Mouse (Mus musculus) G1E (cell line): ENCODE results near the gene Cnot10. TPM values are rescaled to one million over a fixed set of nuclear protein-coding genes. Genes with fewer than 3 reads are reported as not detected.
A peak's percentile ranks its signal among the peaks of the same experiment; 100 is the strongest.

ENCODE experiments used
- ATAC-seq: 2 replicates; pipeline ENCODE4 v1.8.0; 2016; ENCODE audit warnings: mild to moderate bottlenecking; ENCODE audit not compliant: insufficient number of reproducible peaks, poor library complexity, low FRiP score, severe bottlenecking; ENCODE audit errors: extremely low read depth
- DNase-seq: peaks from one replicate; pipeline ENCODE4 v3.0.0; 2012; ENCODE audit warnings: low spot score
- H3K27me3 ChIP-seq: 2 replicates; pipeline ENCODE4 v1.6.1; 2012; ENCODE audit warnings: mild to moderate bottlenecking, low read length, inconsistent platforms; ENCODE audit not compliant: insufficient read depth
- H3K36me3 ChIP-seq: replicated peaks from 2 replicates; pipeline ENCODE3; 2012; ENCODE audit warnings: mild to moderate bottlenecking, inconsistent platforms
- H3K4me1 ChIP-seq: 2 replicates; pipeline ENCODE4 v1.6.1; 2012; ENCODE audit warnings: low read depth, low read length, inconsistent platforms, mixed read lengths; ENCODE audit not compliant: insufficient read depth
- H3K4me3 ChIP-seq: 2 replicates; pipeline ENCODE4 v1.5.1; 2012; ENCODE audit warnings: low read depth, mild to moderate bottlenecking, inconsistent platforms, low read length, moderate library complexity, mixed read lengths
- H3K9me3 ChIP-seq: replicated peaks from 2 replicates; pipeline ENCODE4 v1.6.1; 2012; ENCODE audit warnings: inconsistent platforms
- CTCF ChIP-seq: IDR thresholded peaks from 2 replicates; pipeline ENCODE4 v1.5.1; 2012; ENCODE audit warnings: low read depth, low read length, inconsistent platforms, mixed read lengths
- GATA1 ChIP-seq: IDR thresholded peaks from 2 replicates; pipeline ENCODE4 v1.6.1; 2012; ENCODE audit warnings: borderline replicate concordance, low read length, inconsistent platforms, mixed read lengths
- GATA2 ChIP-seq: IDR thresholded peaks from 2 replicates; pipeline ENCODE4 v1.6.1; 2012; ENCODE audit warnings: low read depth, low read length, inconsistent platforms, borderline replicate concordance
- POLR2AphosphoS5 ChIP-seq: IDR thresholded peaks from 2 replicates; pipeline ENCODE4 v1.6.1; 2012; ENCODE audit warnings: low read depth, low read length, inconsistent platforms; ENCODE audit not compliant: insufficient replicate concordance
- TAL1 ChIP-seq: conservative IDR thresholded peaks from 2 replicates; pipeline ENCODE4 v1.6.1; 2012; ENCODE audit warnings: low read depth, low read length, inconsistent platforms, mixed read lengths
- polyA plus RNA-seq: library from polyadenylated mRNA; stranded (reverse); fragments of >175 nt; gene quantifications from 2 replicates; pipeline ENCODE4 v1.2.3, GENCODE M21; 2012
- total RNA-seq, 2 experiments: library from RNA; stranded (forward) in 1 of 2; stranded (reverse) in 1 of 2; fragments of 200-1000 nt in 1 of 2; fragments of >200 nt in 1 of 2; fragmentation: Nextera tagmentation in 1 of 2; gene quantifications; 2 replicates each; pipeline ENCODE4 v1.2.3; 2014 to 2017

Cnot10 gene
- total and polyA plus RNA-seq, 3 experiments: 21.2 to 45.0 (median 40.4) TPM

DNA sequence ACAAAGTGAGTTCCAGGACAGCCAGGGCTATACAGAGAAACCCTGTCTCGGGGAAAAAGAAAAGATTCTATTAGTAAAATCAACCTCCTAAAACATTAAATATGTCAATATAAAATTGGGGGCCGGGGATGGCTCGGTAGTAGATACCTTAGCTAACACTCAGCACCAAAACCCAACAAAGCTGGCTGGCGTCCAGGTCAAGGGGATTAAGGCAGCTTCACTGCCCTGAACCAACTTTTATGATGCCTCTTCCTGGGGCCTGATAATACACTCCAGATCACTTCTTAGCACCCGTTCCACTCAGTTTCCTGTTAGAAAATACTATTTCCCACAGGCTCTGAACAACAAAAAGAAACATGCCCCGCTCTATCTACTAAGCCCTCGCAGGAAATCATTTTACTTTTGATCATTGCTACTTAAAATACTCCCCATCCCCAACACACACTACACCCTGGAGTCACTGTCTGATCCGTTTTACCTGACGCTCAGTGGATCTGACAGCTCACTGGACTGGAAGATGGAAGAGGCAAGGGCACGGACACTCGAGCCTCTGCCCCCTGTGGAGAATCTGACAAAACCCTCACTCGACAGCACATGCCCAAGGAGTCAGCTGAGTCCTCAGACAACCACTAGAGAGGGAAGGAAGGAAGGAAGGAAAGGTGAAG is 36.0 kb downstream of the Cnot10 start:
- DNase-seq: no peak
- TF ChIP-seq CTCF (no peak), POLR2AphosphoS5 (no peak), TAL1 (no peak), GATA2 (no peak), GATA1 (no peak)
- Histone ChIP-seq H3K27me3 (no peaks in the 10 kb centered on the region), H3K4me3 (no peak overlapping the region), H3K4me1 (no peaks in the 10 kb centered on the region), H3K9me3 (no peaks in the 10 kb centered on the region), H3K36me3 (peaks cover 89% of the 10 kb centered on the region)
- ATAC-seq: no peak

DNA sequence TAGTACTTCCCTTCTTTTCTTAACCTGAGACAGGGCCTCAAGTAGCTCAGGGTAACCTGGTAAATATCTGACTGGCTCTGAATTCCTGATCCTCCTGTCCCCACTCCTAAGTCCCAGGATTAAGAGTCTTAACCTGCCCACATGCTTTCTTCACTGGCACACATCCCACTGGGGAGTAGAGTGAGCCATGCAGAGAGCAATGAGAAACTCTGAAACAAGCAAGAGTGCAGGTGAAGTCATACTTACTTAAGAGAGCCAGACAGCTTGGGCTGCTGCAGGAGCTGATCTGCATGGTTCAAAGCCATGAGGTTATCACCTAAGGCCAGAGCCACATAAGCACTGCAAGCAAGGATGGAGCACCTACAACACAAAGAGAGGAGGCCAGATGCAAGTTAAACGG is 38.9 kb downstream of the Cnot10 start:
- no peak overlapping the region for H3K4me3 ChIP-seq
- no peak for ATAC-seq

GRCm38 (mm10) chr9:114585017-114585345 is 55.0 kb downstream of the Cnot10 start:
- DNase-seq (peak; percentile 12), ATAC-seq (no peak)
- no peak overlapping the region for H3K4me3 ChIP-seq
- no peaks in the 10 kb centered on the region for H3K9me3 ChIP-seq
- H3K36me3 ChIP-seq: peaks cover 50% of the 10 kb centered on the region
- no peaks in the 10 kb centered on the region for H3K27me3 ChIP-seq
- TF ChIP-seq CTCF: no peak
- H3K4me1 ChIP-seq: peaks cover 7% of the 10 kb centered on the region

More for the DNA sequence above, 38.9 kb downstream of the Cnot10 start:
- H3K36me3 ChIP-seq: peaks cover 90% of the 10 kb centered on the region
- no peaks in the 10 kb centered on the region for H3K4me1 ChIP-seq
- H3K9me3 ChIP-seq: no peaks in the 10 kb centered on the region
- DNase-seq: no peak
- TF ChIP-seq GATA2: no peak
- no peak for TF ChIP-seq TAL1
- no peak for TF ChIP-seq POLR2AphosphoS5
- TF ChIP-seq CTCF: no peak
- no peak for TF ChIP-seq GATA1
- no peaks in the 10 kb centered on the region for H3K27me3 ChIP-seq

DNA sequence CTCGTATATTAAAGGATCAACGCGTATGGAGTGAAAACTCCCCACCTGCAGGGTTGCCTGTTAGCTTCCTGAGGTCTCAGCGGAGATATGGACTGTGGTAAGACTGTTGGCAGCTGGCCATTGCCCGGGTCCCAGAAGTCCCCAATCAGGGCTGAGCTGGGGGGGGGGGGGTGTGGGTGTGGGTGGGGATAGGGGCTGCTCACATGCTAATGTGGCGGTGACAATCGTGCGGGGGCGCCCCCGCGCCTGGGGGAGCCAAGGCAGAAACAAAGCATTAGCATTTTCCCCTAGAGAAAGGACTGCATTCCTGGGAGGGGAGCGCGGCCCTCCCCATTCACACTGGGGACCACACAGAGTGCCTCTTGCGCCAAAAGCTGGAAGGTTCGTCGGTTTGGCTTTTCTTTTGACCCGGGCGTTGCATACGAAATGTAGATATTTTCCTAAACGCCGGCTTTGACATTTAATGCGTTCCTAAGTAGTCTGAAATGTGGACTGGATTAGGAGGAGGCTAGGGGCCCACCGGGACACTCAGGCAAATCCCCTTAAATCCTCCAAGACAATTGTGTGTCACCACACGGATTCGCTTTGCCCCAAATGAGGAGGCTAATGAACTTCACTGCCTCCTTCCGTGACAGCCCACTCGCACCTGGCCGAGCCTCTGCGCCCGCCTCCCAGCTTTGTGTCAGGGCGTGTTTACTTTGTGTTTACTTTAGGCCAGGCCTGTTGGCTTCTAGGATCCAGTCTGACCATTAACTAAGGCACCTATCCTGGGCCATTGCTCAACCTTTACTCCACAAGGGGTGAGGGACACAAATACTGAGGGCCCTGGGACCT is 55.6 kb downstream of the Cnot10 start:
- Histone ChIP-seq H3K4me1 (peaks cover 7% of the 10 kb centered on the region), H3K9me3 (no peaks in the 10 kb centered on the region), H3K4me3 (peak overlapping the region; percentile 68; the same call in 1 of the 2 replicates), H3K27me3 (no peaks in the 10 kb centered on the region), H3K36me3 (peaks cover 45% of the 10 kb centered on the region)
- no peak for TF ChIP-seq CTCF
- TF ChIP-seq POLR2AphosphoS5: no peak
- TF ChIP-seq GATA1: no peak
- ATAC-seq (no peak), DNase-seq (peak; percentile 17)

GRCm38 (mm10) chr9:114583812-114584182 is 56.2 kb downstream of the Cnot10 start:
- TF ChIP-seq GATA1 (no peak), POLR2AphosphoS5 (no peak), GATA2 (no peak), TAL1 (no peak), CTCF (peak; percentile 93)
- ATAC-seq (no peak), DNase-seq (peak; percentile 56)
- H3K36me3 ChIP-seq: peaks cover 39% of the 10 kb centered on the region
- H3K27me3 ChIP-seq: no peaks in the 10 kb centered on the region
- H3K4me1 ChIP-seq: peaks cover 7% of the 10 kb centered on the region
- peak overlapping the region; percentile 68; the same call in 1 of the 2 replicates for H3K4me3 ChIP-seq
- H3K9me3 ChIP-seq: no peaks in the 10 kb centered on the region

DNA sequence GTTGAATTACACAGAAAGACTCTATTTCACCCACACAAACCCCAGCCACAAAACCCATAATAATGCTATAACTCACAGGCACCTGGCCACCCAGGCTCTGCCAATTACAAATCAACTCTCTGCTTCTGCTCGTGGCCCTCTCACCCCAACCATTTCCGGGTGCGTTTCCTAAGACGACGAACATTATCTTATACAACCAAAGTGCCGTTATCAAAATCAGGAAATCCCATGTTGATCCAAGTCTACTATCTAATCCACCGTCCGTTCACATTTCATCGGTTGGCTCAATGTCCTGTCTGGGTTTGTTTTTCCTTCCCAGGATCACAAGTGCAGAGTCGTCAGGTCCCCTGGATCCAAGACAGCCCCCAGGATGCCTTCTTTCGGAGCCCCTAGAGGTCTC is 61.3 kb downstream of the Cnot10 start:
- Histone ChIP-seq H3K36me3 (no peaks in the 10 kb centered on the region), H3K4me3 (no peak overlapping the region), H3K27me3 (no peaks in the 10 kb centered on the region), H3K4me1 (peaks cover 5% of the 10 kb centered on the region), H3K9me3 (no peaks in the 10 kb centered on the region)
- ATAC-seq (no peak), DNase-seq (no peak)
- no peak for TF ChIP-seq POLR2AphosphoS5
- TF ChIP-seq GATA1: no peak
- TF ChIP-seq CTCF: no peak
- TF ChIP-seq TAL1: no peak

DNA sequence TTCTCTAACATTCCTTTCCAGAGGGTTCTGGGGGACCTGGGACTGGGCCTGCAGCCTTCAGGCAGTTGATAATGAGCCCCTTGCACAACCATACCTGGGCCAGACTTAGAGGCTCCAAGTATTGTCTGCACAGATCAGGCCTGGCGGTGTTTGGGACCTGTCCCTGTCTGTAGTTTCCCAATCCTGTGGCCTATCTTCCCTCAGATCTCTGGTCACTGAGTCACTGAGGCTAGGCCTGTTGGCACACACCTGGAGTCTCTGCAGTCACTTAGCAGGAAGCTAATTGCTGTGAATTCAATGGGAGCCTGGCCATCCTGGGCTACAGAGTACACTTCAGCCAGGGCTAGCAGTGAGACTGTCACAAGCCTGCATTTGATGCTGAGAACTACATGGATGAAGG is 64.0 kb downstream of the Cnot10 start:
- Histone ChIP-seq H3K36me3 (no peaks in the 10 kb centered on the region), H3K9me3 (no peaks in the 10 kb centered on the region), H3K27me3 (no peaks in the 10 kb centered on the region), H3K4me1 (peaks cover 3% of the 10 kb centered on the region), H3K4me3 (no peak overlapping the region)
- ATAC-seq (no peak), DNase-seq (no peak)
- TF ChIP-seq POLR2AphosphoS5: no peak
- TF ChIP-seq GATA2: no peak
- TF ChIP-seq CTCF: no peak
- TF ChIP-seq GATA1: no peak
- no peak for TF ChIP-seq TAL1
